Mouse (Mus musculus) heart, embryonic 14.5 days (tissue): ENCODE results near the gene Glyatl3. TPM values are rescaled to one million over a fixed set of nuclear protein-coding genes. Genes with fewer than 3 reads are reported as not detected.

Experiments
- ATAC-seq: fragments of 200-750 bp; cut with Nextera tagmentation; 2 replicates; pipeline ENCODE4 v1.8.0; 2017; ENCODE audit warnings: low read depth, moderate TSS enrichment; ENCODE audit not compliant: insufficient number of reproducible peaks, insufficient read depth, low FRiP score
- H3K27ac ChIP-seq, 2 experiments: fragments of 200-500 bp in 1 of 2; fragments of 300-500 bp in 1 of 2; sonication (generic) in 1 of 2; replicated peaks in 1 of 2; 2 replicates each; pipeline ENCODE4 v1.5.1; 2012 to 2014; ENCODE audit warnings: low read depth in 2 of 2, low read length in 2 of 2, control low read depth in 1 of 2, mild to moderate bottlenecking in 1 of 2, mixed read lengths in 1 of 2; ENCODE audit not compliant: control insufficient read depth in 1 of 2, insufficient read depth in 1 of 2
- H3K27me3 ChIP-seq: fragments of 300-500 bp; sonication (generic); 2 replicates; pipeline ENCODE4 v1.6.1; 2014; ENCODE audit warnings: mild to moderate bottlenecking, low read length, control low read depth; ENCODE audit not compliant: control insufficient read depth, insufficient read depth
- H3K36me3 ChIP-seq: fragments of 300-500 bp; sonication (generic); 2 replicates; pipeline ENCODE4 v1.6.1; 2014; ENCODE audit warnings: mild to moderate bottlenecking, control low read depth, low read length, mixed read lengths; ENCODE audit not compliant: control insufficient read depth, insufficient read depth
- H3K4me1 ChIP-seq, 2 experiments: fragments of 200-500 bp in 1 of 2; fragments of 300-500 bp in 1 of 2; sonication (generic) in 1 of 2; 2 replicates each; pipeline ENCODE4 v1.6.1; 2012 to 2014; ENCODE audit warnings: low read length in 2 of 2, control low read depth in 1 of 2, mixed read lengths in 1 of 2; ENCODE audit not compliant: control insufficient read depth in 2 of 2, insufficient read depth in 2 of 2
- H3K4me2 ChIP-seq: fragments of 300-500 bp; sonication (generic); 2 replicates; pipeline ENCODE4 v1.6.1; 2014; ENCODE audit warnings: mild to moderate bottlenecking, low read length
- H3K4me3 ChIP-seq, 2 experiments: fragments of 200-500 bp in 1 of 2; fragments of 300-500 bp in 1 of 2; sonication (generic) in 1 of 2; 2 replicates each; pipeline ENCODE4 v1.5.1; 2012 to 2014; ENCODE audit warnings: low read length in 2 of 2, mild to moderate bottlenecking in 2 of 2, control low read depth in 1 of 2, low read depth in 1 of 2, moderate library complexity in 1 of 2; ENCODE audit not compliant: control insufficient read depth in 1 of 2, insufficient read depth in 1 of 2
- H3K9ac ChIP-seq: fragments of 300-500 bp; sonication (generic); 2 replicates; pipeline ENCODE4 v1.6.1; 2014; ENCODE audit warnings: mild to moderate bottlenecking, low read length
- H3K9me3 ChIP-seq: fragments of 300-500 bp; sonication (generic); 2 replicates; pipeline ENCODE4 v1.6.1; 2016; ENCODE audit warnings: low read length, control low read depth; ENCODE audit not compliant: control insufficient read depth
- WGBS: fragments of 180-500 bp; shearing (Covaris S2); extraction: QIAGEN DNeasy Blood & Tissue Kit; methylation state at CpG from one replicate; pipeline ENCODE4 v1.1.7; 2014; 5-methylcytosine and 5-hydroxymethylcytosine counted together
- polyA plus RNA-seq: library from polyadenylated mRNA; unstranded; fragments of >200 nt; fragmentation: Nextera tagmentation; extraction: Ambion mirVana; gene quantifications from 2 replicates; pipeline ENCODE4 v1.2.1, GENCODE M21; 2014

The Glyatl3 gene
- polyA plus RNA-seq, 1 experiment from 2014 or later: not detected

DNA sequence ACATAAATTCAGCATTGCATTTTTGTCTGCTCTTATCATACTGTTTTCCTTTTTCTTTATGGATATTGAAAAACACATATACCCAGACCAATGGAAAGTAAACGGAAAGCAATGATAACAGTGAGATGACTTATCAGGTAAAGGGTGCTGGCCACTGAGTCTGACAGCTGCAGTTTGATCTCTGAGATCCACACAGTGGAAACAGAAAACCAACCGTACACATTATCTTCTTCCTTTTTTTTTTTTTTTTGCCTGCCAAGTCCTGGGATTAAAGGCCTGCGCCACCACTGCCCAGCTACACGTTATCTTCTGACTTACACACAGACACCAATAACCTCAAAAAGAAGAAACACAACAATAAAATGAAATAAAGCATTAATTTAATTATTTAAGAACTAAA, 10.8 kb downstream of the Glyatl3 start:
- no peaks in the 10 kb centered on the region for H3K27me3 ChIP-seq
- no peak overlapping the region for H3K4me3 ChIP-seq
- no peaks in the 10 kb centered on the region for H3K9me3 ChIP-seq
- peaks cover 4 to 6% of the 10 kb centered on the region in 2 experiments; a peak in 3 of 4 replicates for H3K4me1 ChIP-seq
- WGBS: 49% methylated on average over 4 of the region's 4 CpGs
- H3K4me2 ChIP-seq: no peak overlapping the region
- H3K36me3 ChIP-seq: no peaks in the 10 kb centered on the region
- ATAC-seq: no peak
- H3K27ac ChIP-seq: no peak overlapping the region
- no peak overlapping the region for H3K9ac ChIP-seq

DNA sequence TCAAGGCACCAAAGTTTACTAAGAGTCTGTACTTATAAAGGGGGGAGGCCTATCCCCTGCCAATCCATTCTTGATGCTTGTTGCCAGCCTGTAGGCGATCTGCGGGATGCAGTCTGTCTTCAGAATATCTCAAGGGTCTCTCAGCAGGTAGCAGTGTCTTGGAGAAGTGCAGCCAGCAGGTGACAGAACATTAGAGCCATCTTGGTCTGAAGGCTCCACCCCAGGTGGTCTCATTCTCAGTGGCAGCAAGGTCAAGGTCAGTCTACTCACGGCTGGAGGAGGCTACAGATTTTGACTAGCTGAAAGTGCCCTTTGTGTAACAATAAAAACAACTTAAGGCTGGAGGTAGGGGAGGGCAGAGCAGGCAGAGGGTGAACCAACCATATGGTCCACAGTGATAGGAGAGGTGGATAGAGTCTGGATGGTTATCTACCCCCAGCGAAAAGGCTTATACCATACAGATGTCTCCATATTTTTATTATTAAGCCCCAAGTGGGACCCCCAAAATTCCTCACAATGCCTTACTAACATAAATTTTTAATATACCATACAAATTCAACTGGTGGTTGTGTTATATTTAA, 14.3 kb downstream of the Glyatl3 start:
- H3K9ac ChIP-seq: no peak overlapping the region
- no peak for ATAC-seq
- peaks cover 4 to 6% of the 10 kb centered on the region in 2 experiments; a peak in 3 of 4 replicates for H3K4me1 ChIP-seq
- H3K4me3 ChIP-seq: no peak overlapping the region
- H3K9me3 ChIP-seq: no peaks in the 10 kb centered on the region
- no peak overlapping the region for H3K27ac ChIP-seq
- no peaks in the 10 kb centered on the region for H3K27me3 ChIP-seq
- 42% methylated on average over 4 of the region's 4 CpGs for WGBS
- H3K4me2 ChIP-seq: no peak overlapping the region
- no peaks in the 10 kb centered on the region for H3K36me3 ChIP-seq

DNA sequence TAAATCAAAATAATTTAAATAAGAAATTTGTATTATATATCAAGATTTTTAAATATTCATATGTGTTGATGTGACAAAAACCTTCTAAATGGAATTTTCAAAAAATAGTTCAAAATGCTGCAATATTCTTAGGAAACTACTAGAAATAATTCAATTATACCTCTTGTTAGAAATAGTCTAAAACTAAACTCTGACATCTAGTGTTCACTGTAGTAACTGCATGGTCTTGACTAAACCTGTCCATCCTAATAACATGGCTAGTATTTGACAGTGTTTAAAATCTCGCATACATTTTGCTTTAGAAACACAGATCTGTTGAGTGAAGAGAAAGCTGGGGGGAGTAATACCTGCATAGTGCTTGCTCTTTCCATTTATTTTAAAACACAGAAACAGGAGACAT, 17.3 kb downstream of the Glyatl3 start:
- Histone ChIP-seq H3K27me3 (no peaks in the 10 kb centered on the region), H3K27ac (no peak overlapping the region), H3K4me1 (no peaks in the 10 kb centered on the region), H3K9me3 (no peaks in the 10 kb centered on the region), H3K36me3 (no peaks in the 10 kb centered on the region), H3K9ac (no peak overlapping the region), H3K4me2 (no peak overlapping the region), H3K4me3 (no peak overlapping the region)
- ATAC-seq: no peak
- WGBS: 62% methylated on average over 1 of the region's 1 CpGs

DNA sequence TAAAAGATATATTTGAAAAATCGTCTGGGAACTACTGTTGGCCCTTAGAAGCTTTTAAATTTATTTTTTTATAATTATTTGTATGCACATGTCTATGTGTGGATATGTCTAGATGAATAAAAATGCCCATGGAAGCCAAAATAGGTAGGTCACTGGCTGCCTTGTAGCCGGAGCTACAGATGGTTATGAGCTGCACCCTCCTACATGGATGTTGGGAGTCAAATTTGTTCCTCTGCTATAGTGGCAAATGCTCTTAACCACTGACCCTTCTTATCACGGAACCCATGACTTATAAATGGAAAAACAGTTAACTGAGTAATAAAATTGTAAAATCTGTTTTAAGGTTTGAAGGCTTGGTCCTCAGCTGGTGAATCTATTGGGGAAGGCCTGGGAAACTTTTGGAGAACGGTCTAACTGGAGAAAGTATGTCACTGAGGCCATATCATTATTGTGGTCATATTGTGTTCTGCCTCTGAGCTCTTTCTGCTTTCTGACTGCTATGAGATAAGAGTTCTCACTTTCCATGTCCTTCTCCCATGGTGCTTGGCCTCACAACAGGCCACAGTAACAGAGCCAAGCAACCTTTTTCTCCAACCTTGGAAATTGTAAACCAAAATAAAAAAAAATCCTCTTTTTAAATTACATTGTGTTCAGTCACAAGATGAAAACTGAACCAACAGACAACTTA, 26.2 kb downstream of the Glyatl3 start:
- Histone ChIP-seq H3K36me3 (no peaks in the 10 kb centered on the region), H3K27me3 (no peaks in the 10 kb centered on the region), H3K9ac (no peak overlapping the region), H3K9me3 (no peaks in the 10 kb centered on the region), H3K4me3 (no peak overlapping the region), H3K4me1 (no peaks in the 10 kb centered on the region), H3K4me2 (no peak overlapping the region), H3K27ac (no peak overlapping the region)
- 70% methylated on average over 4 of the region's 4 CpGs for WGBS
- no peak for ATAC-seq

DNA sequence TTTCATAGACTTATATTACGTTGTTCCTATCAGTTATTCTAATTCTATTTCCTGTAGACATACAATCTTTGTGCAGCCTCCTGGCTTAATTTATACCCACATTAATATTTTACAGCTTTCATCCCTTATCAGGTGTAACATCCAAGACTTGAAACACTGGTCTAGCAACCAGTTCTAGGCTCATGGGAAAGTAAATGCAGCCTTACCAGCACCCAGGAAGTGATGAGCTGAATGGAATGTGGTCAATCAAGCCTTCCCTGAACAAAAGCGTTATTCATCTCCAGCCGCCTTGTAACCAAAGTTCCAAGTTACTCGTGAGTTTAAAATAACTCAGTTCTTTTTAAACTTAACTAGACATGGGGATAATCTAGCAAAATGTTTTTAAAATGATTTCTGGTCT, 29.0 kb downstream of the Glyatl3 start:
- H3K27me3 ChIP-seq: no peaks in the 10 kb centered on the region
- no peak overlapping the region for H3K9ac ChIP-seq
- WGBS: 81% methylated on average over 4 of the region's 4 CpGs
- no peak for ATAC-seq
- no peak overlapping the region for H3K4me2 ChIP-seq
- no peak overlapping the region for H3K4me3 ChIP-seq
- no peak overlapping the region for H3K27ac ChIP-seq
- no peaks in the 10 kb centered on the region for H3K36me3 ChIP-seq
- H3K4me1 ChIP-seq: no peaks in the 10 kb centered on the region
- no peaks in the 10 kb centered on the region for H3K9me3 ChIP-seq

DNA sequence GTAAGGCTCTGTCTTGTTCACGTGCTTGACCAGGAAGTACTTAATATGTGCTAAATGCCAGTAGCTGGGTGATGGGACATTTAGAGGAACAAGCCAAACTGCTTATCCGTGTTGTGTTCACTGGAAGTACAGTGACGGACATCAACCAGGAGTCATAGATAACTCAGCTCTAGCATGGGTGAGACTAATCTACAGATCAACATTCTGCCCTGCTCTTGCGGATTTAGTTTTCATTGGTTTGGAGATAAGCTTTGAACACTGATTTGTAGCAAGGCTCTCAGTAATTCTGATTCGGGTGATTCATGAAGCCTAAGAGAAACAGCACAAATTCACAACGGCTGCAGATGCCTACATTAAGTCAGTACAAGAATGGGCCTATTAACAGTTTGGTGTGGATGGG, 32.0 kb downstream of the Glyatl3 start:
- Histone ChIP-seq H3K4me1 (peaks cover 0 to 11% of the 10 kb centered on the region in 2 experiments; a peak in 2 of 4 replicates), H3K27me3 (no peaks in the 10 kb centered on the region), H3K9ac (no peak overlapping the region), H3K9me3 (no peaks in the 10 kb centered on the region), H3K4me3 (no peak overlapping the region), H3K4me2 (no peak overlapping the region), H3K36me3 (no peaks in the 10 kb centered on the region), H3K27ac (no peak overlapping the region)
- ATAC-seq: no peak
- WGBS: 73% methylated on average over 6 of the region's 6 CpGs

DNA sequence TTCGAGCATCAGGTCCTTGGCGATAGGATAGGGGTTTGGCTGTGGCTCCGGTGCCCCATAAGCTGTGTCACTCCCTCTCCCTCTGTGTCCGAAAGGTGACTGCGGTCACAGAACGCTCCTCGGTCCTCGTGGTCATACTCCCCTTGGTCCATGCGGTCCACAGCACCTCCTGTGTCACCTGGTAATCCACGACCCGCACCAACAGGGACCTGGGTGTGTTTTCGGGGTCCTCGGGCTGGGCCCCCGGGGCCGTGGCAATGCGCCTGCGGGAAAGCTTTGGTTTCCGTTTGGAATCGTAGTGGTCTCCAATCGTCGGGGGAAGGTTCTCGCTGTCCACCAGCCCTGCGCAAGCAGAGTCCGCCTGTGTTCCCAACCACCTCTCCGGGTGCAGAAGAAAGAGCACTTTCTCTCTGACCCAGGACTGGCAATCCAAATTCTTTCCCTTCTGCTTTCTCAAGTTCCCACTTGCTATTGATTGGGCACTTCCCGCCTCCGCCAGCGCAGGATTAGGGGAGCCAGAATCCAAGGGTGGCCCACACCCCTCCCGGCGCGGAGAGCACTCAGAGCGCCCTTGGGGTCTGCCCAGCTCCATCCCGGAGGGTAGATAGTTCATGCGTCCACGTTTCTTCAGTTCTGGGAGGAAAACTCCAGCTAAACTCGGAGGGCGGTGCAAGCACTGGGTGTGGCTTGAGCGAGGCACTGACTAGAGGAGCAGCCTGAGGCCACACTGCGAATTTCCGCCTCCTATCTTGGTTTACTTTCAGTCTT, 34.0 kb downstream of the Glyatl3 start, which contains the start of gene 9130008F23Rik:
Gene 9130008F23Rik (minus strand): TSS at position 636 of the 768 bp plus-strand sequence.
- Histone ChIP-seq H3K9ac (peak within 1 kb of the TSS; percentile 85), H3K36me3 (no peaks in the 10 kb centered on the region)
- WGBS: under 1% methylated on average over 40 of the region's 40 CpGs

More for the DNA sequence above, 34.0 kb downstream of the Glyatl3 start, which contains the start of gene 9130008F23Rik:
- Histone ChIP-seq H3K27ac (peak within 1 kb of the TSS; percentile 81 to 84), H3K4me2 (peak within 1 kb of the TSS; percentile 77), H3K4me3 (peak within 1 kb of the TSS; percentile 63 to 77), H3K27me3 (no peaks in the 10 kb centered on the region), H3K4me1 (peaks cover 0 to 14% of the 10 kb centered on the region in 2 experiments; a peak in 2 of 4 replicates), H3K9me3 (no peaks in the 10 kb centered on the region)
- ATAC-seq: peak; percentile 77
